Mouse (Mus musculus): ENCODE results near the gene Tcl1b2.
"Not testable (repeated sequence)": the region's sequence is repeated elsewhere in the genome, so short reads cannot be mapped to it uniquely, and the experiment has no call there.

Tcl1b2 gene

DNA sequence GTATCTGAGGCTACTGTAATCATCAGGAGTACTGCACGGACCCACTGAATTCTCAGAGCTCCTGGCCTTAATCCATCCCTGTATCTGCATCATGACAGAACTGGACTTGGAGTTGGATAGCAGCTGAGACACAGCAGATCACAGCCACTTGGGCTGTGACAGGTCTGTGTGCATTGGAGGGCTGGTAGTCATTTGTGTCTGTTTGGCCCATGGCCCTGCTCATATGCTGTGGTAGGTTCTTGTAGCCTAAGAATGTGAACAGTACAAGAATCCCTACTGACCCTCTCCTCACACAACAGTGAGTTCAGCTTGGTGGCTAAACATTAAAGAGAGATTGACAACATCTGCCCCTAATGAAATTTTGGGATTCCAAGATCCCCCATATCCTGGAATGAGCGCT, 27.6 kb downstream of the Tcl1b2 start:
- no peak for DNase-seq (ENCODE audit: low spot score in 2 of 2)

DNA sequence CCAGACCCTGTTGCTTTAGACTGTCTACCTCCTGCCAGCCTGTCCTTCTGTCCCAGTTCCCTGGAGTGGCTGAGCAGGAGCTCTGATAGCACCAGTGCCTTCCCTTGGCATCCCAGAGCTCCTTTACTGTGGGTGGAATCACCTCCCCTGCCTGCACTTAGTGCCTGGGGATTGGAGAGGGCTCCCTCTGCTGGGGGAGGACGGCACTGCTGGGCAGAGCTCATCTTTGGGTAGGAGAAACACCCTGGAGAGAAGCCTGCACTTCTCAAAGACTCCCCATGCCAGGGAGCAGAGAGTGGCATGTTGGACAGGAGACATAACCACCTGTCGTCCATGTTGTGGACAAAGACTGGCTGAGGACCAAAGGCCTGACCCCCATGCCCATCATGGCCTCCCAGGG, 28.5 kb downstream of the Tcl1b2 start:
- DNase-seq (ENCODE audit: low spot score in 2 of 2): peak; percentile 35 to 48

DNA sequence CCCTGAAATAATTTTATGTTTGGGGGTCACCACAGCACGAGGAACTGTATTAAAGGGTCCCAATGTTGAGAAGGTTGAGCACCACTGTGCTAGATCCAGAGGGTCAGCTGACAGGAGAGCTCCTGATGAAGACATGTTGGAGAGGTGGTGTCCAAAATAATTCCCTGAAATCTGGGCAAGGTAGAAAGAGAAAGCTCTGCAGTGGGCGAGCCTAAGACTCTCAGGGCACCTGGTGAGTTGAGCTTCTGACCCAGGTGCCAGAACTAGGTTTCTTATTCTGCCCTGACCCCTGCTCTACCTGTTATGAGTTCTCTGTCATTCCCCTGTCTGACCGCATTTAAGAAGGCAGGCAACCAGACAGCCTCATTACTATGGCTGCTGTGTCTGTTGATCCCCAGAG, 30.2 kb downstream of the Tcl1b2 start, which contains the start of gene Tcl1b5:
TSS of gene Tcl1b5 (plus strand) at position 301 of the 400 bp plus-strand sequence.
- not testable (repeated sequence) for DNase-seq (ENCODE audit: low spot score in 2 of 2)

DNA sequence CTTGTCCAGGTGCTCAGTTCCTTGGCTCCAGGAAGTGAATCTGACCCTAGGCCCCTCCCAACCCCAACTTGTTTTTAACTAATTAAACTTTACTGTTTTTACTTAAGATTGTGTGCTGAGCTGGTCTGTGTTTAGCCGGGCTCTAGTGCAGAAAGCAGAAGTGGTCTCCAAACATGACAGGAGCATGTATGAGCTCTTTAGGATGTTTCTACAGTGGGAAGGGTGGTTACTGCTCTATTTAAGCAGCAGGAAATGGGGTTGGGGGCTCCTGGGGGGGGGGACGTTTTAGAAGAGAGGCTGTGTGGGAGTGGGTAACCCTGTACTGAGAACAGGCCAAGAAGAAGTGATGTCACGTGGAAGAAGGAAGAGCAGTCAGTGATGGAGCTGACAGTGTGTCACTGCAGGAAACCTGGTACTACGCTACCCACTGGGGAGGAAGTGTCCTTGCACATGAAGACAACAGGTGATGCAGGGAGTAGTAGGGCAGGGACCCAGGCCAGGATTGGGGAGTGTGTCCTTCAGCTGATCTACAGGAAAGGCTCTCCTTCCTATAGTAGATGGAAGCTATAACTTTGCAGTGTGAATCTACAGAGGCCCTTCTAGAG, 35.3 kb downstream of the Tcl1b2 start:
- not testable (repeated sequence) for DNase-seq (ENCODE audit: low spot score in 2 of 2)

DNA sequence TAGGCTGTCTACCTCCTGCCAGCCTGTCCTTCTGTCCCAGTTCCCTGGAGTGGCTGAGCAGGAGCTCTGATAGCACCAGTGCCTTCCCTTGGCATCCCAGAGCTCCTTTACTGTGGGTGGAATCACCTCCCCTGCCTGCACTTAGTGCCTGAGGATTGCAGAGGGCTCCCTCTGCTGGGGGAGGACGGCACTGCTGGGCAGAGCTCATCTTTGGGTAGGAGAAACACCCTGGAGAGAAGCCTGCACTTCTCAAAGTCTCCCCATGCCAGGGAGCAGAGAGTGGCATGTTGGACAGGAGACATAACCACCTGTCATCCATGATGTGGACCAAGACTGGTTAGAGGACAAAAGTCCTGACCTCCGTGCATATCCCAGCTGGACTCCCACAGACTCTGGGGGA, 43.2 kb downstream of the Tcl1b2 start:
- peak; percentile 5 for DNase-seq (ENCODE audit: low spot score in 2 of 2)

DNA sequence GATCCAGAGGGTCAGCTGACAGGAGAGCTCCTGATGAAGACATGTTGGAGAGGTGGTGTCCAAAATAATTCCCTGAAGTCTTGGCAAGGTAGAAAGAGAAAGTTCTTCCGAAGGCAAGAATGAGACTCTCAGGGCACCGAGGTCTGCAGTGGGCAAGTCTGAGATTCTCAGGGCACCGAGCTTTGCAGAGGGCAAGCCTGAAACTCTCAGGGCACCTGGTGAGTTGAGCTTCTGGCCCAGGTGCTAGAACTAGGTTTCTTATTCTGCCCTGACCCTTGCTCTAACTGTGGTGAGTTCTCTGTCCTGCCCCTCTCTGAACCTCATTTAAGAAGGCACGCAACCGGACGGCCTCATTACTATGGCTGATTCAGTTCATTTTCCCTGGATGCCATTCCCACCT, 44.9 kb downstream of the Tcl1b2 start, which contains the start of gene Tcl1b3:
TSS of gene Tcl1b3 (plus strand) at position 301 of the 400 bp plus-strand sequence.
- not testable (repeated sequence) for DNase-seq (ENCODE audit: low spot score in 2 of 2)

DNA sequence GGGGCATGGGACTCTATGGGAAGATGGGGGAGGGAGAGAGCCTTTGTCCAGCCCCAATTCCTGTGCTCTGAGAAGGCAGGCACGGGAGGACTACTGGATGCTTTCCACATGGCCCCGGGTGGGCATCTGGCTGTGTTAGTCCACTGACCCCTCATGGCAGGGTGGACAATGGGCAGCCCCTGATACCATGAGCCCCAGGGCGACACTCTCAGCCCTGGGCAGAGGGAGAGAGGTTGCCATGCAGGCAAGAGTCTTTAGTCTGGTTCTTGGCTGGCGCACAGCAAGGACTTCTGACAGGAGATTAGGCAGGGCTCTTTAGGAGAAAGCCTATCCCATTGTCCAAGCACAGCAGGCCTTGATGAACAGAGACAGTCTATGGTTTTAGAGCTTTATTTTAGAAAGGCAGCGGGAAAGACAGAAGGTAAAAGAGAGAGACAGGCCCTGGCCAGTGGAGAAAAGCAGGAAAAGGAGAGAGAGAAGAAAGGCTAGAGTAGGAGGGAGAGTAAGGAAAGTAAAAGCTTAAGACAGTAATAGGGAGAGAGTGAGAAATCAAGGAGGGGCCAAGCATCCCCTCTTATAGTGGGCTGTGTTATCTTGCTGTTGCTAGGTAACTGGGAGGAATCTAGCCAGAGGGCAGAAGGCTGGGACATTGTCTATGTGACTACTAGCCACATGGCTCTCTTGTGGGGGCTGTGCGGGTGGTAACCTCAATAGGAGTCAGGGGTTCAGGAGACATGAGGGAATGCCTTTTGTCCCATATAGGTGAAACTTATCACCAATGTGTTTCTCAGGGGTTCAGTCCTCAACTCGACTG, 54.1 kb downstream of the Tcl1b2 start:
- not testable (repeated sequence) for DNase-seq (ENCODE audit: low spot score in 2 of 2)

DNA sequence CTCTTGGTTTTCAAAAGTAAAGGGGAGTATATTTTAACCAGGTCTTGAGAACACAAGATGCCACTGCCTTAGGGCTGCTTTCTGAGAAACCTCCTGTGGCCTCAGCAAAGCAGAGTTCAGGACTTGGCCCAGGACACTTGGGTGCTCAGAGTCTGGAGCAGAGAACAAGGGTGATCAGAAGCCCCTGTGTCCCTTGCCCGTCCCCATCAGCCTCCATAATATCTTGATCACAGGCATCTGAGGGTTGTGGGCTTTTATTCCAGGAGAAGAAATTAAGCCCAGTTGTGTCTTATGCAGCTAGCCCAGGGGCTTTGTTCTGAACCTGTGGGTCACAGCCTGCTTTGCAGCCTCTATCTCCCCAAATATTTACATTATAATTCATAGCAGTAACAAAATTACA, 55.8 kb downstream of the Tcl1b2 start, which contains the start of gene Tcl1b4:
TSS of gene Tcl1b4 (plus strand) at position 301 of the 400 bp plus-strand sequence.
- DNase-seq (ENCODE audit: low spot score in 2 of 2): not testable (repeated sequence)
